Mouse (Mus musculus): ENCODE measurements around the gene Cnot8. TPM values are rescaled to one million over a fixed set of nuclear protein-coding genes. Genes with fewer than 3 reads are reported as not detected.

Cnot8 gene
- 107 and 111 TPM in 2 replicates for polyA plus RNA-seq (2012; rRNA removed)

GRCm38 (mm10) chr11:58103697-58104306 is at the start of gene Cnot8:
TSS of gene Cnot8 (plus strand) at chr11:58104153.

GRCm38 (mm10) chr11:58093021-58093528 is 10.9 kb upstream of the Cnot8 start, which contains the start of gene Gm12248:
TSS of gene Gm12248 (minus strand) at chr11:58093134.

Other genes starting within 250 kb of the Cnot8 start
- 45.5 and 48.0 TPM in 2 replicates for gene Larp1, start 95.1 kb upstream of the Cnot8 start, polyA plus RNA-seq (2012; rRNA removed)
- not detected in 2 replicates for gene Gm12248, start 11.0 kb upstream of the Cnot8 start, polyA plus RNA-seq (2012; rRNA removed)
- gene Gemin5, start 64.4 kb downstream of the Cnot8 start, polyA plus RNA-seq (2012; rRNA removed): 11.3 and 12.1 TPM in 2 replicates
- 77.5 and 91.2 TPM in 2 replicates for gene Mrpl22, start 67.5 kb downstream of the Cnot8 start, polyA plus RNA-seq (2012; rRNA removed)
- 2.6 and 4.7 TPM in 2 replicates for gene Igtp, start 95.4 kb downstream of the Cnot8 start, polyA plus RNA-seq (2012; rRNA removed)
- 2.0 and 2.4 TPM in 2 replicates for gene Irgm2, start 95.5 kb downstream of the Cnot8 start, polyA plus RNA-seq (2012; rRNA removed)
- 0.04 and 0.05 TPM in 2 replicates for gene 4930438A08Rik, start 170.6 kb downstream of the Cnot8 start, polyA plus RNA-seq (2012; rRNA removed)
- 62.8 and 69.6 TPM in 2 replicates for gene Zfp692, start 202.9 kb downstream of the Cnot8 start, polyA plus RNA-seq (2012; rRNA removed)
- 35.2 and 38.3 TPM in 2 replicates for gene Zfp672, start 226.2 kb downstream of the Cnot8 start, polyA plus RNA-seq (2012; rRNA removed)
- gene Sh3bp5l, start 226.6 kb downstream of the Cnot8 start, polyA plus RNA-seq (2012; rRNA removed): 38.0 and 39.2 TPM in 2 replicates